Mouse (Mus musculus) layer of hippocampus, postnatal 25 days (tissue): ENCODE data around the gene Ms4a4c. TPM values are rescaled to one million over a fixed set of nuclear protein-coding genes. Genes with fewer than 3 reads are reported as not detected.
"Not testable (repeated sequence)": the region's sequence is repeated elsewhere in the genome, so short reads cannot be mapped to it uniquely, and the experiment has no call there.

Experiments used
- DNase-seq, 2 experiments: peaks; one replicate each; pipeline ENCODE4 v3.0.0; 2022; ENCODE audit warnings: mixed read lengths in 2 of 2, low spot score in 1 of 2; ENCODE audit errors: extremely low spot score in 1 of 2
- total RNA-seq, 2 experiments: library from RNA; stranded (reverse); gene quantifications; 2 replicates each; pipeline ENCODE4 v1.2.3; 2021

Gene Ms4a4c
- total RNA-seq = not detected

GRCm38 (mm10) chr19:11404527-11404926, at the start of gene Ms4a4c:
Gene Ms4a4c, plus strand, starts transcription at chr19:11404770.
- no peak for DNase-seq

DNA sequence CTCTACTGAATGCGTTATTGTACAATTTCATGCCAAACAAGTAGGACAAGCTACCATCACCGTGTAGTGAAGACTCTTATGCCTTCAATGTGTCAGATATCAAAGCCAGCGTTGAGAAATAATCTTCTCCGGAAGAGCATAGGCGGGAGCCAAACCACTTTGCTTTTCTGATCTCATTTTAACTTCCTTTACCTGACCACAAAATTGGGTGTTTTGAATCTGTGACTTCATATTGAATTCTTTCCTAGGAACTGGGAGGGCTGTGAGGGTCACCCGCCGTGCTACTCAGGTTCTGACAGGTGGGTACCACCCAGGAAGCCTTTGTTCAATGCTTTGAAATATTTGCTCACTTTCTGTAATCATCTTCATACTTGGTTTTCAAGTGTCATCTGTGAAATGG, 48.8 kb upstream of the Ms4a4c start:
- no peak for DNase-seq

- DNase-seq = no peak
Measured at GRCm38 (mm10) chr19:11360106-11360505, 44.5 kb upstream of the Ms4a4c start.

DNA sequence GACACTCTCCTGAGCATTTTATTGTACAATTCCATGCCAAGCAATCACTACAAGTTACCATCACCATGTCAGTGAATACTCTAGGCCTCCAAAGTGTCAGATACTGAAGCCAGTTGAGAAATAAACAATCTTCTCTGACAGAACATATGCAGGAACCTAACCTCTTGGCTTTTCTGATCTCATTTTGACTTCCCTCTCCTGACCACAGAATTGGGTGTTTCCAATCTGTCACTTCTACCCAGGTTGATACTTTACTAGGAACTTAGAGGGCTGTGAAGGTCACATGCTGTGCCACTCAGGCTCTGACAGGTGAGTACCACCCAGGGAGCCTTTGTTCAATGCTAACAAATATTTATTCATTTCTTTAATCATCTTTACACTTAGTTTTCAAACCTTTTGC, 42.6 kb upstream of the Ms4a4c start:
- DNase-seq = no peak

GRCm38 (mm10) chr19:11368310-11368709, 36.3 kb upstream of the Ms4a4c start:
- no peak for DNase-seq

- no peak for DNase-seq
Measured at GRCm38 (mm10) chr19:11371181-11371580, 33.4 kb upstream of the Ms4a4c start.

GRCm38 (mm10) chr19:11375273-11375672, 29.3 kb upstream of the Ms4a4c start, which contains the start of gene Ms4a4a:
Gene Ms4a4a, plus strand, starts transcription at chr19:11375523.
- no peak for DNase-seq

GRCm38 (mm10) chr19:11376399-11376798, 28.2 kb upstream of the Ms4a4c start:
- DNase-seq = no peak

- DNase-seq = no peak
Measured at GRCm38 (mm10) chr19:11387109-11387508, 17.5 kb upstream of the Ms4a4c start.

DNA sequence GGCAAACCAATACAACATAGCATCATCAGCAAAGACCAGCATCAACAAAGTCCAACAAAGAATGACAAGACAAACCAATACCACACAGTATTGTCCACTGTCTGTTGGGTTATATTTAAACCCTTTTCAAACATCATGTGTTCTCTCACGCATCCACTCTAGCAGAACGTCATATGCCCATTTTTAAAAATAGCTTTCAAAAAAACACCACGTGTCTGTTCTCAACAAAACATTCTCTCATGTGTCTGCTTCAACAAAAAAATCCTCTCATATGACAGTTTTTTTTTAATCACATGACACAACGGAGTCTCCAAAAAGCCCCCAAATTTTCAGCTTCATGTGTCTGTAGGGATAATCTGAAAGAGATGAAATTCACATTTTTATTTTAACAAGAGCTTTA, 16.9 kb upstream of the Ms4a4c start:
- no peak for DNase-seq

- DNase-seq = no peak
Measured at GRCm38 (mm10) chr19:11388949-11389348, 15.6 kb upstream of the Ms4a4c start.

DNA sequence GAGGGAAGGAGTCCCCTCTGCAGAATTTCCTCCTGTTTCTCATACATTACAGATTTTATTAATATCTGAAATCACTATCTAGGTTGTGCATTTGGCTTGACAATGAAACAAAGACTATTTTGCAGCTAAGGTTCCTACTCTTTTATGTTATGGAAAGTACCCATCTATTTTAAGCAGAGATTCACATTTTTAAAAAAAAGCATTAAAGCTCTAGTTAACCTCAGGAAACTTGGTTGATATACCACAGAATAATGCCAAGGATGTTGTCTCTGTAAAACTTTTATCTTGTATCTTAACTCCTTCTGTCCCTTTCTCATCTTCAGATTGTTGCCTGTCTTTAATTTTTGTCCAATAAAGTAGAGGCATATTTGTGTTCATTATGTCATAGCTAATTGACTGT, 8.8 kb upstream of the Ms4a4c start:
- no peak for DNase-seq

DNA sequence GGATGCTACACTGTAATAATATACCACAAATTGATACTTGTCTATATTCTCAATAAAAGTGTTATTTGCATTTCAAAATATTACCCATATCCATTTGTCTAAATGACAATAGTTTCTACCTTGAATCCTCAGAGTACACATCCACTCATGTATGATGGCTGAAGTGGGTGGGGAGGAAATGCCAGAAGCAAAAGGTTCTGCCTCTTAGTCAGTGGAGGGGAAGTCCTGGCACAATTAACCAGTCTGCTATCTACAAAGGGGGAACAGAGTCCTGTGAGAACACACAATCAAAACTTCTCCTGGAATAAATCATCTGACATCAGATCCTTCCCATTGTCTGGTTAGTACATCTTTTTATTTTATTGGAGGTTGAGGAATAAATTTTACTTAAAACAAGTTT, 2.9 kb downstream of the Ms4a4c start:
- DNase-seq = no peak

- no peak for DNase-seq
Measured at GRCm38 (mm10) chr19:11408591-11408990, 4.0 kb downstream of the Ms4a4c start.

DNA sequence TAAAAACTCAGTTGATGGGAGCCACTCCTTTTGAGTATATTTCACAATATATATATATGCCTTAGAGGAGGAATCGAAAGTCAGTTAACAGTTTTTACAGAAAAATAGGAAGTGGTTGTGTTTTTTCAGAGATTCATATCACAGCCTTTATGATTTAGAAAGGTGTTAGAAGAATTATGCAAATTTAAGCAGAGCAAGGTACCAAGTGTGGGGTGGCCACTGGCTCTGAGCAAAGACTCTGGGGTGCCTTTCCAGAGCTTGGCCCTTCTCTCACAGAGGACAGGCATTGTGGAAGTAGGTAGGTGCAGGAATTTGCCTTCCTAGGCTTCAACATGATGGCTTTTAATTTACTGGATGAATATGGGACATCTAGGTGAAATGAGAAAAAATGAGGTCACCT, 7.1 kb downstream of the Ms4a4c start:
- DNase-seq = no peak

DNA sequence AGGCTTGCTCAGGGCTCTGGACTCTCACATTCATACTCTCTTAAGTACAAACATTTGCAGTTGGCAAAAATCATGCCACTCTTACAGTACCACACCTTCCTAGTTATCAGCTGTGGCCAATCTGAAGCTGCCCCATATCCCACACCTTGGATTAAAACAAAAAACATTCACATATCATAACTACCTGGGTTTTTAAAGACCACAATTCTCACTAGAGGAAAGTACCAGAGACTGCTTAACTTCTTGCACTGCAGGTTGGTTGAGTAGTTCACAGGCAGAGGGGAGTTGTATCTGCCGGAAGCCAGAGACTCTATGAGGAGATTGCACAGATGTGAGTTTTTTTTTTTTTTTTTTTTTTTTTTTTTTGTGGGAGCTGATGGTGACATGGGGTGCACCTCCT, 9.5 kb downstream of the Ms4a4c start:
- DNase-seq = no peak

DNA sequence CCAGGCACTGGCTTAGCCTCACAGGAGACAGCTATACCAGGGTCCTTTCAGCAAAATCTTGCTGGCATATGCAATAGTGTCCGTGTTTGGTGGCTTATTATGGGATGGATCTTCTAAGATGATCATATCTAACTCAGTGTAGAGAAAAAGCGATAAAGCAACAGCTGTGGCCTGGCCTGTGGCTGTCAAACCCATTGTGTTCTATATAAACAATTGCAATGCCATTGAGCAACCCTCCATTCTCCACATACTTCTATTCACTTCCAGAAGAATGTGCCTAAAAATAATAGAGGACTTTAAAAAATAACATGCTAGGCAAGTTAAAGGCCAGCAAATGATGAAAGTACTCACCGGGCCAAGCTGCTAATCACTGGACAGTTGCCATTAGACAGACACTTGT, 11.0 kb downstream of the Ms4a4c start:
- DNase-seq = no peak

GRCm38 (mm10) chr19:11418865-11419264, 14.3 kb downstream of the Ms4a4c start:
- not testable (repeated sequence) for DNase-seq

DNA sequence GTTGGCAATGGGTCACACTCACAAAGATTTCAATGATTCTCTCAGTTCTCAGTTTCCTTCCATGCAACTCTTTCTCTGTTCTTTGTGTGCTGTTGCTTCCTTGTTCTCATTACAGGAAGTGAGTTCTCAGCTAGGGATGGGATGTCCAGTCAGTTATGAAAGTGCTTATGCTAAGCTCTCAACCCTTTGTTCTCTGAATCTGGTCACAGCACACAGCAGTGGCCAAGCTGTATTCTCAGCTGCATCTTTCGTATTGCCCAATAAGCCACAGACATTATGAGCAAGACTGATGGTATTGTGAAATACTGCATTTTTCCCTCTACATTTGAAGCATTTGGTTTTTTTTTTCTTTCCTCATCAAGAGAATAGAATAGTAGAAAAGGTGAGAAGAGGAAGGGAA, 26.6 kb downstream of the Ms4a4c start:
- not testable (repeated sequence) for DNase-seq

GRCm38 (mm10) chr19:11435058-11435834, 30.7 kb downstream of the Ms4a4c start:
- DNase-seq = no peak

DNA sequence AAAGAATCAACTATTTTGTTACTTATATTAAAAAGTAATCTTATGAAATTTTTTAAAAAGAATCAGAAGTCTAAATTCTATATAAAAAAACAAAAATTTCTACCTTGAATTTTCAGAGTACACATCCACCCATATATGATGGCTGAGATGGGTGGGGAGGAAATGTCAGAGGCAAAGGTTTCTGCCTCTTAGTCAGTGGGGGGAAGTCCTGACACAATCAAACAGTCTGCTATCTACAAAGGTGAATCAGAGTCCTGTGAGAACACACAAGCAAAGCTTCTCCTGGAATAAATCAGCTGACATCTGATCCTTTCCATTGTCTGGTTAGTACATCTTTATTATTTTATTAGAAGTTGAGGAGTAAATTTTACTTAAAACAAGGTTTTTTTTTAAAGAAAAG, 38.8 kb downstream of the Ms4a4c start, which contains the start of gene Ms4a4b:
Ms4a4b (plus strand) TSS at position 216 of the 400 bp plus-strand sequence.
- no peak for DNase-seq

DNA sequence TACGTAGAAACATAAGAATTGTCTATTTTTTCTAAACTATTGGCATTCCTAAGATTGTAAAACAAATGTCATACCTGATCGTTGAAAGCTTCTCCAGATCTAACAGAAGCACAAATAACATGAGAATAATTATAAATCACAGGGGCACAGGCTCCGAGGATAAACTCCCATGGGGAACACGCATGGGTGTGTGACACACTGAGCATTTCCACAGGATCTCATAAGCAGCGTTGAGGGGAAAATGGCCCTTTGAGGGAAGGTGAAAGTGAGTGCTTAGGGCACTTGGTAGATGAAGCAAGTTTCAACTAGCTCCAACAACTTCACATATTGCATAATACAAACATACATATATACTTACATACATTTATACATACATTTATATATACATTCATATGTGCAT, 39.4 kb downstream of the Ms4a4c start:
- no peak for DNase-seq
